Mouse (Mus musculus) embryonic facial prominence, embryonic 13.5 days (tissue): ENCODE data around the gene Ncapg2. TPM values are rescaled to one million over a fixed set of nuclear protein-coding genes. Genes with fewer than 3 reads are reported as not detected.
A peak's percentile ranks its signal among the peaks of the same experiment; 100 is the strongest.

Experiments
- ATAC-seq: fragments of 200-750 bp; cut with Nextera tagmentation; 2 replicates; pipeline ENCODE4 v1.8.0; 2017; ENCODE audit warnings: low read depth; ENCODE audit not compliant: insufficient number of reproducible peaks, insufficient read depth, low FRiP score, low TSS enrichment
- H3K27ac ChIP-seq: fragments of 300-500 bp; sonication (generic); 2 replicates; pipeline ENCODE4 v1.5.1; 2015; ENCODE audit warnings: moderate library complexity, mild to moderate bottlenecking, inconsistent platforms
- H3K27me3 ChIP-seq: fragments of 300-500 bp; sonication (generic); 2 replicates; pipeline ENCODE4 v1.6.1; 2015; ENCODE audit warnings: mild to moderate bottlenecking, inconsistent platforms
- H3K36me3 ChIP-seq: fragments of 300-500 bp; sonication (generic); 2 replicates; pipeline ENCODE4 v1.6.1; 2015; ENCODE audit warnings: mild to moderate bottlenecking, inconsistent platforms
- H3K4me1 ChIP-seq: fragments of 300-500 bp; sonication (generic); 2 replicates; pipeline ENCODE4 v1.6.1; 2015; ENCODE audit warnings: inconsistent platforms
- H3K4me2 ChIP-seq: fragments of 300-500 bp; sonication (generic); 2 replicates; pipeline ENCODE4 v1.6.1; 2015; ENCODE audit warnings: moderate library complexity, mild to moderate bottlenecking, inconsistent platforms
- H3K4me3 ChIP-seq: fragments of 300-500 bp; sonication (generic); 2 replicates; pipeline ENCODE4 v1.5.1; 2015; ENCODE audit warnings: mild to moderate bottlenecking, inconsistent platforms
- H3K9ac ChIP-seq: fragments of 300-500 bp; sonication (generic); 2 replicates; pipeline ENCODE4 v1.6.1; 2015; ENCODE audit warnings: mild to moderate bottlenecking, inconsistent platforms
- H3K9me3 ChIP-seq: fragments of 300-500 bp; sonication (generic); 2 replicates; pipeline ENCODE4 v1.6.1; 2016; ENCODE audit warnings: inconsistent platforms
- WGBS: fragments of 180-500 bp; shearing (Covaris S2); methylation state at CpG from one replicate; pipeline ENCODE4 v1.1.7; 2015; ENCODE audit warnings: mixed read lengths; 5-methylcytosine and 5-hydroxymethylcytosine counted together
- polyA plus RNA-seq: library from polyadenylated mRNA; unstranded; fragments of >200 nt; fragmentation: Nextera tagmentation; extraction: Ambion mirVana; gene quantifications from 2 replicates; pipeline ENCODE4 v1.2.1, GENCODE M21; 2015

Ncapg2 gene
- polyA plus RNA-seq, result 38.6 and 42.2 TPM in 2 replicates

DNA sequence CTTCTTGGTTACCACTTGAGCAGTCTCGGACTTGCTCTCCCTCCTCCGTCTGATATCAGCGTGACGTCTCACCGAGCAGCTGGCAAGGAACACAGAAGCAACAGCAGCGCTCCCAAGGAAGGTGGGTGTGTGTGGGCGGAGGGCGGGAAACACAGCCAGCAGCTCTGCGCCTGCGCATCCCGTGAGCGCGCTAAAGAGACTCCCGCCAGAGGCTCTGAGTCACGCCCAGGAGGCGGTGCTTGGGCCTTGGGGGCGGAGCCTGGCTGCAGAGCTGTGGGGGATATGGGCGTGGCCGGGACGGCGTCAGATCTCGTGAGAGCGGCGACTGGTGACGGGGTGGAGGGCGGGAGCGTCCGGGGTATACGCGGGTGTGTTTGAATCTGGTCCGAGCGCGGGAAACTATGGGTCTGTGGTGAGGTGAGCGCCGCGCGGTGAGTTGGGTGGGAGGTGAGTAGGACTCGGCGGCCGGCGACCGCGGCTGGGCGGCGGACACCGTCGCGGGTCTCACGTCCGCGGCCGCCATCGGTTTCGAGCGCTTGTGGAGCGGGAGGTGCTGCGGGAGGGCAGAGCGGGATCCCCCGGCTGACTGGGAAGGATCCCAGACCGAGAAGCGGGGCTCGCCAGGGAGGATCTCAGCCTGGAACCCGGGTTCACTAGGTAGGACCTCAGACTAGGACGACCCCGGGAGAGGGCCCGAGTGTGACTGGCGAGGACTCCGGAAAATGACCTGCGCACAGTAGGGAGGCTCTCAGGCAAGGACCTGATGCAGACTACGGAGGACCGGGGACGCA lies at the start of gene Ncapg2:
Ncapg2 (plus strand) TSS at position 358 of the 791 bp plus-strand sequence.
- H3K27ac ChIP-seq, result peak within 1 kb of the TSS; percentile 66; the same call in 1 of the 2 replicates
- peaks cover 32% of the 10 kb centered on the region for H3K9me3 ChIP-seq
- H3K4me1 ChIP-seq, result peaks cover 8% of the 10 kb centered on the region
- WGBS, result under 1% methylated on average over 71 of the region's 72 CpGs
- peak within 1 kb of the TSS; percentile 90 for H3K9ac ChIP-seq
- H3K4me2 ChIP-seq, result peak within 1 kb of the TSS; percentile 89
- H3K27me3 ChIP-seq, result no peaks in the 10 kb centered on the region
- H3K4me3 ChIP-seq, result peak within 1 kb of the TSS; percentile 79
- peaks cover 48% of the 10 kb centered on the region for H3K36me3 ChIP-seq
- ATAC-seq, result peak; percentile 98

DNA sequence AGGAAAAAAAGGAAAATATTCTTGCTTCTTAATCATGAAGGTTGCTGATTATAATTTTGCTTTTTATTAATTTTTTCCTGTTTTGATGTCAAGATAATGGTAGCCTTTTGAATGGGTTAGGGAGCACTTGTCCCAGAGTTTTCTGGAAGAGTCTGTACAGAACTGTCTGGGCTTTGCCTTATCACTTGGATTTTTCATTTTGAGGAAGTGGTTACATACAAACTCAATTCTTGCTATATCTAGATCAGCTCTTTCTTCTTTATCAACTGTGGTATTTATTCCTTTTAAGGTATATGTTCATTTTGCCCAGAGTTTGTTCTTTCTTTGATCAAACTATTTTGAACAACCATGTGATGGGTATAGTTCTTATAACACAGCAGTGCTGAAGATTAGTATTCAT lies 43.1 kb upstream of the Ncapg2 start:
- no peak overlapping the region for H3K27ac ChIP-seq
- H3K9me3 ChIP-seq, result no peaks in the 10 kb centered on the region
- no peaks in the 10 kb centered on the region for H3K4me1 ChIP-seq
- no peak for ATAC-seq
- H3K9ac ChIP-seq, result no peak overlapping the region
- no peaks in the 10 kb centered on the region for H3K27me3 ChIP-seq
- no peak overlapping the region for H3K4me2 ChIP-seq
- H3K4me3 ChIP-seq, result no peak overlapping the region
- H3K36me3 ChIP-seq, result peaks cover 42% of the 10 kb centered on the region

DNA sequence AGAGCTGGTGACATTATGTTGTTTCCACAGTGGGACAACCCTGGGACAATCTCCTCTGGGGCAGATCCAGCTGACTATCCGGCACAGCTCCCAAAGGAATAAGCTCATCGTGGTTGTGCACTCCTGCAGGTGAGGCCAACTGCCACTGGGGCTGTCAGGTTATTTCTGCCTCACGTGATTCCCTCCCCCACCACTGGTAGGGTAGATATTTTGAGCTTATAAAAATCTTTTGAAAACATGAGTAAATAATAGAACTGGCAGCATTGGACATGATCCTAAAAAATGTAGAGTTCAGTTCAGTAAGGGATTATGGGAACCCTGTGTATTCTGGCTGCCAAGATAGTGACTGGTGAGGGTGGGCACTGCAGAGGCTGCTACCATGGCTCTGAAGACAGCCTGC lies 38.3 kb upstream of the Ncapg2 start:
- Histone ChIP-seq H3K9ac (no peak overlapping the region), H3K9me3 (no peaks in the 10 kb centered on the region), H3K4me2 (no peak overlapping the region), H3K4me3 (no peak overlapping the region), H3K27ac (no peak overlapping the region), H3K36me3 (peaks cover 47% of the 10 kb centered on the region), H3K27me3 (no peaks in the 10 kb centered on the region), H3K4me1 (no peaks in the 10 kb centered on the region)
- no peak for ATAC-seq
- 80% methylated on average over 3 of the region's 3 CpGs for WGBS

DNA sequence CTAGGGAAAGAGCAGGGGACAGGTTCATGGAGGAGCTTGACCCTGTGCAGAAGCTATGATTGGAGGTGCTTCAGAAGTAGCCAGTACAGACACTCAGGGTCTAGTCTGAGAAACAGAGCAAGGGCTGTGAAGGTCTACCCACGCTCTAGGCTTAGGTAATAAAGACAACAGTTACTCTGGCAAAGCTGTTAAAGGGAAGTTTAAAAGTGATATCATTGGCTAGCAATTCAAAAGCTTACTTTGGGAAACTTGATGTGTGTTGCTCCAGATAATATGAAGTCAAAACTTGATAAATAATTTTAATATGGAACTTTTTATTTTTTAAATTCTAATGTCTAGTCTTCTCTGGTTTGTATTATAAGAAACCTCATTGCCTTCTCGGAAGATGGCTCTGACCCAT lies 37.9 kb upstream of the Ncapg2 start:
- no peaks in the 10 kb centered on the region for H3K9me3 ChIP-seq
- H3K9ac ChIP-seq, result no peak overlapping the region
- no peaks in the 10 kb centered on the region for H3K4me1 ChIP-seq
- no peak overlapping the region for H3K4me3 ChIP-seq
- no peaks in the 10 kb centered on the region for H3K27me3 ChIP-seq
- no peak overlapping the region for H3K27ac ChIP-seq
- WGBS, result 85% methylated on average over 2 of the region's 2 CpGs
- H3K4me2 ChIP-seq, result no peak overlapping the region
- peaks cover 47% of the 10 kb centered on the region for H3K36me3 ChIP-seq
- ATAC-seq, result no peak

DNA sequence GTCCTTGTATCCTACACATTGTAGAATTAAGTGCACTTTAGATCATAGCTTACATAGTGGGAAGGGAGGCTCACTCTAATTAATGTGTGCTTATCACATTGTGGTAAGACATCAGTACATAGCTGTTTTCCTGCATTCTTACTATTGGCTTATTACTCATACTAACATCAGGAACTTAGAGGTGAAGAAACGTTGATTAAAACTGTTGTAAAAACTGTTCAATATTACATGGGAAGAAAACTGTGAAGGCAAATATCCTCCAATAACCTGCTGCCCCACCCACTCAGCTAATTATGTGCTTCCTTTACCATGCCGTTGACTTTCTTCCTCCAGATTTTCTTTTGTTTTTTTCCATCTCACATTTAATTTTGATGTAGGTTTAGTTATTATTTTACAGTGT lies 36.3 kb upstream of the Ncapg2 start:
- no peaks in the 10 kb centered on the region for H3K4me1 ChIP-seq
- H3K4me3 ChIP-seq, result no peak overlapping the region
- no peak for ATAC-seq
- WGBS, result 88% methylated on average over 2 of the region's 2 CpGs
- no peak overlapping the region for H3K9ac ChIP-seq
- no peaks in the 10 kb centered on the region for H3K27me3 ChIP-seq
- H3K27ac ChIP-seq, result no peak overlapping the region
- no peak overlapping the region for H3K4me2 ChIP-seq
- no peaks in the 10 kb centered on the region for H3K9me3 ChIP-seq
- H3K36me3 ChIP-seq, result peaks cover 43% of the 10 kb centered on the region

DNA sequence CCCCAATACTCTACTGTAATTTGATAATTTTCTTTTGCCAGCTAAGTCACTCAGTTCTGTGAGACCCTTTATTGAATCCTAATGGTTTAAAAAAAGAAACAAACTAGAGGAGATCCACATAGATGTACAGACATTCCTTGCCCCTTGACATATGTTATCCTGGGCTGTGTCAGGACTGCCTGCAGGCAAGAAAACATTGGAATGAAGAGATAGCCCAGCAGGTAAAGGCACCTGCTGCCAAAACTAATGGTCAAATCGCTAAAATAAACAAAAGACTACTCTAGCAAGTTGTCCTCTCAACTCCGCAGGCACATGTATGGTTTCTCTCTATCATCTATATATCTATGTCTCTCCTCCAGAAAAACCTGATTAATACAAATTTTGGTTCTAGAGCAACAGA lies 22.1 kb upstream of the Ncapg2 start:
- Histone ChIP-seq H3K27me3 (no peaks in the 10 kb centered on the region), H3K9ac (no peak overlapping the region), H3K4me2 (no peak overlapping the region), H3K9me3 (no peaks in the 10 kb centered on the region), H3K4me3 (no peak overlapping the region), H3K4me1 (no peaks in the 10 kb centered on the region), H3K27ac (no peak overlapping the region), H3K36me3 (no peaks in the 10 kb centered on the region)
- 82% methylated on average over 2 of the region's 2 CpGs for WGBS
- ATAC-seq, result no peak

DNA sequence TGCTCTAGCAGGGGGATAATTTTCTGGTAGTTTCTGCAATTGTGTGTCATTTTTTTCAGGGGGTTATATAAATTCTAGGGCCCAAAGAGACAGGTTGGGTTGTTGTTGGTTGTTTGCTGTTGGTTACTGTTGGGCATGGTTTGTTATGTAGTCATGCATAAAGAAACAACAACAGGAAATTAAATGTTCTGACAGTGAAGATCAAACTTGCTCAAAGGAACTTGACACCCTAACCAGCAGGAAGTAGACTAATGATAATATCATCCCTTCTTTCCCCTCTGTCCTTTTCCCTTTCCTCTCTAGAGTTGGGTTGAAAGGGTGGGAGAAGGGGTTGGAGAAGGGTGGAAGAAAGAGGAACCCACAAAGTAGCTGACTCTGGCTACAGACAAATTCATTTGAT lies 21.2 kb upstream of the Ncapg2 start:
- H3K9ac ChIP-seq, result no peak overlapping the region
- H3K36me3 ChIP-seq, result no peaks in the 10 kb centered on the region
- ATAC-seq, result no peak
- no peaks in the 10 kb centered on the region for H3K4me1 ChIP-seq
- no peaks in the 10 kb centered on the region for H3K27me3 ChIP-seq
- H3K27ac ChIP-seq, result no peak overlapping the region
- H3K4me3 ChIP-seq, result no peak overlapping the region
- H3K9me3 ChIP-seq, result no peaks in the 10 kb centered on the region
- no peak overlapping the region for H3K4me2 ChIP-seq

DNA sequence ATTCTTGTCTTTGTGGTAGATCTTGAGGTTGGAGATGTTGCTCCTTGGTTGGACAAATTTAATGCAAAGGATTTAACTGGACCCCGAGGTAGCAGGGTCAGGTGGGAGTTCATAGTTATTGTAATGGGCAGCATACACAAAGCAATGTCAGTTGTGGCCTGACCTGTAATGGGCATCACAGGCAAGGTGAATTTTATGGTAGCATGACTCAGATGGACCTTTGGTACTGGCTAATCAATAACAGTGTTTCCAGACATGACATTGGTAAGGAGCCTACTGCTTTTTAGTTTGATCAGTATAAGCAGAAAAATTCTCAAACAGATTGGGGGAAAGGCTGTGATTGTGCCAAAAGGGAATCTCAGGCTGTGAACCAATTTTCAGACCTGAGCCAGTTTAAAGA lies 18.4 kb upstream of the Ncapg2 start:
- WGBS, result 75% methylated on average over 1 of the region's 1 CpGs
- H3K4me1 ChIP-seq, result no peaks in the 10 kb centered on the region
- H3K9ac ChIP-seq, result no peak overlapping the region
- H3K9me3 ChIP-seq, result no peaks in the 10 kb centered on the region
- H3K4me2 ChIP-seq, result no peak overlapping the region
- no peak overlapping the region for H3K27ac ChIP-seq
- no peaks in the 10 kb centered on the region for H3K27me3 ChIP-seq
- H3K36me3 ChIP-seq, result no peaks in the 10 kb centered on the region
- no peak for ATAC-seq
- no peak overlapping the region for H3K4me3 ChIP-seq

DNA sequence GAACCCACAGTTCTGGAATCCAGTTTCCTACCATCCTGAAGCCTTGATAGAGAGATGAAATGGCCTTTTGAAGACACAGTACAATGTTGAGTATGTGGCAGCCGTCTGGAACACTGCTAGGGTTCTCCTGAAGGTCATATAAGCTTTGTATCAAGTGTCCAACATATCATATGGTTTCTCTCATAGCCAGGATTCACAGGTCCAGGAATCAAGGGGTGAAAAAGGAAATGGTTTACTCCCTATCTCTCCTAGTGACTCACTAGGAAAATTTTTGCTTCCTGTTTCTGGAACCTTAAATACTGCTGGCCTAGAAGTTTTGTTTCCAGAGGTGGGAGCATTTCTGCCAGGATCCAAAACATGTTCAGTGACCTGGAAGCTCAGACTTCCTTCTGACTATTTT lies 15.3 kb upstream of the Ncapg2 start:
- 42% methylated on average over 1 of the region's 1 CpGs for WGBS

DNA sequence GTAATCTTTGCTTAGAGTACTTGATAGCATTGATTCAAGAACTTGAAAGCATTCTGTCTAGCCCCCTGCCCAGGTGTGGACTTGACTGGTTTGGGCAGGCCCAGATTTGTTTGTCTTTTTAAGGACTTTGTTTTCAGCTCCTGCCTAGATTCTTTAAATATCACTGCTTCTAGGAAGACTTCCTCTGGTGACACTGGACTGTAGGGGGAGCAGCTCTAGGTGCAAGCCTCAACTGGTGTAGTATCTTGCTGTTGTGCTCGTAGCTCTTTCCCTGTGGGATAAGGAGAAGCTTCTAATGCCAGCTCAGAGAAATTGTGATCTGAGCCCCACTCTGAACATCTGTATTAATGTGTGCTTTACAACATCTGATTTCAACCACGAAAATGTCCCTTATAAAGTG lies 10.9 kb upstream of the Ncapg2 start:
- Histone ChIP-seq H3K9ac (no peak overlapping the region), H3K27ac (no peak overlapping the region), H3K9me3 (no peaks in the 10 kb centered on the region), H3K27me3 (no peaks in the 10 kb centered on the region), H3K4me3 (no peak overlapping the region), H3K36me3 (0 out of 2 replicates have a peak, but pooled peaks cover 2% of the 10 kb centered on the region), H3K4me1 (no peaks in the 10 kb centered on the region), H3K4me2 (no peak overlapping the region)
- no peak for ATAC-seq
- WGBS, result 61% methylated on average over 2 of the region's 2 CpGs

More for the DNA sequence above, 15.3 kb upstream of the Ncapg2 start:
- no peak overlapping the region for H3K9ac ChIP-seq
- H3K4me2 ChIP-seq, result no peak overlapping the region
- no peak overlapping the region for H3K27ac ChIP-seq
- H3K4me3 ChIP-seq, result no peak overlapping the region
- H3K9me3 ChIP-seq, result no peaks in the 10 kb centered on the region
- no peak for ATAC-seq
- H3K27me3 ChIP-seq, result no peaks in the 10 kb centered on the region
- H3K36me3 ChIP-seq, result no peaks in the 10 kb centered on the region
- H3K4me1 ChIP-seq, result no peaks in the 10 kb centered on the region

DNA sequence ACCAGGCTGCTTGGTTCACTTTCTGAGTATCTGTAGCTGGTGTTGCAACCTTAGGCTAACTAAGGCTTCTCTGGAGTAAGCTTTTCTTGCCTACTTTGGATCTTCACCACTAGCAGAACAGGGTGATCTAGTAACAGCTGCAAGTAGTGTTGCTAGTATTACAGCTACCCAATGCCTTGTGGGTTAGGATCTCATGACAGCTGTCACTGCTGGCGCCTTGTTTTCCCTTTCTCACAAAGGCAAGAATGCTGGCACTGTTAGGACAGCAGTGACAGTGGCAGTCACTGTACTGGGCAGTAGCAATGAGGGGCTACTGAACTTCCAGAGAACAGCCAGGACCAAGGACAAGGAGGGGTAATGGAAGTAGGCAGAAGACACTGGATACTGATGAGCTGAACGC lies 9.9 kb upstream of the Ncapg2 start:
- no peaks in the 10 kb centered on the region for H3K9me3 ChIP-seq
- H3K9ac ChIP-seq, result no peak overlapping the region
- no peak overlapping the region for H3K4me3 ChIP-seq
- H3K27me3 ChIP-seq, result no peaks in the 10 kb centered on the region
- 85% methylated on average over 2 of the region's 2 CpGs for WGBS
- H3K4me1 ChIP-seq, result no peaks in the 10 kb centered on the region
- no peak overlapping the region for H3K27ac ChIP-seq
- no peak for ATAC-seq
- no peak overlapping the region for H3K4me2 ChIP-seq
- 0 out of 2 replicates have a peak, but pooled peaks cover 4% of the 10 kb centered on the region for H3K36me3 ChIP-seq

DNA sequence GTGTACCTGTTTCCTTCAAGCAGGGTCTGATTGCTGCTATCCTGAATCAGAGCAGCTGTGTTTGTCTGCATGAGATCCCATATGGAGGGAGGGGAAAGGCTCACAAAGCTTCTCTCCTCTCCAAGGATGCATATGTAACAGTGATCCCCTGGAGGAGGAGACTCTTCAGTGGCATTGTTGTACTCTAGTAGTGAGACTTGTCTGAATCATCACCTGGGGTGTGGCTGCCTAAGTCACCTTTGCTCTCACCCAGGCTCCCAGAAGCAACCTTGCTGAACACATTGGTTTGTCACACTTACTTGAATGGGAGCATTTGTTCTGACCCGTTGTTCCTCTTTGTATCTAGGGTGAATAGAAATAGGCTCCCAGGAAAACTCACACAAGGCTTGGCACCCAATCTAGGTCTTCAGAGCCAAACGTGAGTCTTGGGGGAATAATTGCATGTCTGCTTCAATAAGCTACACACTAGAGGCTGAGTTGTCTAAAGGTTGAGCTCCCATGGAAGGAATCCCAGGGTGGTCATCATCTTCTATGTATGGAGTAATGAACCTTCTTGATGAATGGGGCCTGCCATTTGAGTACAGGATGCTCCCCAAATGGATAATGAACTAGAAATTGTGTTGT lies 9.0 kb upstream of the Ncapg2 start:
- no peaks in the 10 kb centered on the region for H3K27me3 ChIP-seq

More for the DNA sequence above, 9.0 kb upstream of the Ncapg2 start:
- Histone ChIP-seq H3K9me3 (peaks cover 3% of the 10 kb centered on the region; the same call in 1 of the 2 replicates), H3K4me2 (no peak overlapping the region), H3K4me3 (no peak overlapping the region), H3K36me3 (0 out of 2 replicates have a peak, but pooled peaks cover 6% of the 10 kb centered on the region), H3K9ac (no peak overlapping the region), H3K27ac (no peak overlapping the region), H3K4me1 (no peaks in the 10 kb centered on the region)
- 80% methylated on average over 2 of the region's 2 CpGs for WGBS
- no peak for ATAC-seq
